Mouse (Mus musculus): ENCODE data around the gene Smg7.

DNA sequence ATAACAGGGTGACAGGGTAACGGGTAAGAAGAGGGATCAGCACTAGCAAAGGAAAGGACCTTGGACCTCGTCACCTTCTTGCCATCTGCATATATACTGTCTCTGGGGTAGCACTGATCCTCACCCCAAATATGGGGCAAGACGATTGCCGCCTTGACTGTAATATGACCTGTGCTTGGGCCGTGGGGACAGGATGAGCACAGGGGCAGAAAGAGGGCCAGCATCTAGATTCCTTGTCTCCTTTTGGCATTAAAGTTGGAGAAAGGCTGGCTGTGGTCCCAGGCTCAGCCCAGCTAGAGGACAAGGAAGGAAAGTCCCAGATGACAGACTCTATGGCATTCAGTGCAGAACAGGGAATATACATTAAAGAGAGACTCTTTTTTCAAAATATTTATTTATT, 76.0 kb downstream of the Smg7 start:
- TF ChIP-seq GATA1 (IDR thresholded peaks at IDR 0.05; ENCODE audit: low read length), result no peak
- TF ChIP-seq TAL1 (IDR thresholded peaks at IDR 0.05; ENCODE audit: low read length), result no peak
